Mouse (Mus musculus): ENCODE measurements around the gene A630076J17Rik.

A630076J17Rik gene

DNA sequence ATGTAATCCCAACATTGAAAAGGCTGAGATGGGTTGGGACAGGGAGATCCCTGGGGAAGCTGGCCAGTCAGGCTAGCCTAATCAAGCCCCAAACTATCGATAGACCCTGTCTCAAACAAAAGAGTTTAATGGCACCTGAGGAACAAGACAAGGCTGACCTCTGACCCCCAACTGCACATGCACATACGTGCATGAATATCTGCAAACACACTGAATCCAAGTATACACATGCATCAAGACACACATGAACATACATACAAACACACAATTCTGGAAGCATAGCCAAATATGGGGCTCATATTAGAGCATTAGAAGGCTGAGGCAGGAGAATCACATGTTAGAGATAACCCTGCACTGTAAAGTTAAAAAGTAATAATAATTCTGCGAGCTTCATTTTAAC is 46.2 kb downstream of the A630076J17Rik start:
- no peak for DNase-seq (ENCODE audit: low read depth, low spot score)

DNA sequence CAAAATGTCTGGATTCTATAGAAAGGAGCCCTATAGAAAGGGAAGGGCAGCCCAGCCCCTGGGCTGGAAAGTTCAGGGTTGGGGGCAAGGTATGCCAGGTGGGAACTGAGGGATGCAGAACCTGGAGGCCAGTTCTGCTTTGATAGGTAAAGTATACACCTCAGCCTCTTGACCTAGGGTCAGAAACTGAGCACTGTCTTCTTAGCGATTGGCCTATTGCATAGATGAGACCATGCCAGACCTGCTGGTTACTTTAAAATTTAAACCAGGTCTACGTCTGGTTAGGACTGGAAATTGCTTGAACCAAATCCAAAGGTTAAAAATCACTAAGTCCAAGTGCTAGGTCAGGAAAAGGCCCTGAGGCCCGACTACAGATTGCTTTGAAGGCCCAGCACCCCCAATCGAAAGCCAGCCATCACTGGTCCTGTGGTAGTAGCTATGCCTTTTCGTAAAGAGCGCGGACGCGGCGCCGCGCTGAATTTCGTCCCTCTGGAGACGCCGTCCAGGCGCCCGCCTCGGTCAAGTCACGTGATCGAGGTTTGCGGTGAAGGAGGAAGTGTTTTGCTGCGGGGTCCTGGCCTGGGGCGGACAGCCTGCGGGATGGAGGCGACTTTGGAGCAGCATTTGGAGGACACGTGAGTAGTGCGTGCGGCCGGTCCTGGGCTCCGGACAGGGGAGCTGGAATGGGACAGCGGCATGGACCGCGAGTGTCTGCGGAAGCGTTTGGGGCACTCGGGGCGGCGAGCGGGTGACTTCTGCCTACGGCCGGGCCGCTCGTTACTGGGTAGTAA is 48.3 kb downstream of the A630076J17Rik start, which contains the start of gene Lamtor5:
Lamtor5 (plus strand) TSS at position 380 of the 791 bp plus-strand sequence.
- peak; percentile 87 for DNase-seq (ENCODE audit: low read depth, low spot score)

Data from ES-CJ7 (cell line).